Mouse (Mus musculus) kidney, embryonic 16.5 days (tissue): Measurements from ENCODE around the gene Taf1b. TPM values are rescaled to one million over a fixed set of nuclear protein-coding genes. Genes with fewer than 3 reads are reported as not detected.

ENCODE experiments used
- ATAC-seq: fragments of 200-750 bp; cut with Nextera tagmentation; 2 replicates; pipeline ENCODE4 v1.8.0; 2017; ENCODE audit warnings: moderate TSS enrichment; ENCODE audit not compliant: low FRiP score, low TSS enrichment
- H3K27ac ChIP-seq: fragments of 300-500 bp; sonication (generic); 2 replicates; pipeline ENCODE4 v1.5.1; 2014; ENCODE audit warnings: low read length
- H3K27me3 ChIP-seq: fragments of 300-500 bp; sonication (generic); 2 replicates; pipeline ENCODE4 v1.6.1; 2014; ENCODE audit warnings: low read length, control low read depth, mixed read lengths; ENCODE audit not compliant: insufficient read depth
- H3K36me3 ChIP-seq: fragments of 300-500 bp; sonication (generic); 2 replicates; pipeline ENCODE4 v1.6.1; 2014; ENCODE audit warnings: low read length, control low read depth, mixed read lengths; ENCODE audit not compliant: insufficient read depth
- H3K4me1 ChIP-seq: fragments of 300-500 bp; sonication (generic); 2 replicates; pipeline ENCODE4 v1.6.1; 2014; ENCODE audit warnings: low read length, control low read depth, mixed read lengths; ENCODE audit not compliant: insufficient read depth
- H3K4me2 ChIP-seq: fragments of 300-500 bp; sonication (generic); replicated peaks from 2 replicates; pipeline ENCODE4 v1.6.1; 2014; ENCODE audit warnings: low read depth, low read length
- H3K4me3 ChIP-seq: fragments of 300-500 bp; sonication (generic); 2 replicates; pipeline ENCODE4 v1.5.1; 2014; ENCODE audit warnings: mild to moderate bottlenecking, low read length
- H3K9ac ChIP-seq: fragments of 300-500 bp; sonication (generic); replicated peaks from 2 replicates; pipeline ENCODE4 v1.6.1; 2014; ENCODE audit warnings: low read length
- H3K9me3 ChIP-seq: fragments of 300-500 bp; sonication (generic); 2 replicates; pipeline ENCODE4 v1.6.1; 2016; ENCODE audit warnings: low read length, control low read depth
- WGBS: fragments of 180-500 bp; shearing (Covaris S2); extraction: QIAGEN DNeasy Blood & Tissue Kit; methylation state at CpG from one replicate; pipeline ENCODE4 v1.1.7; 2014; 5-methylcytosine and 5-hydroxymethylcytosine counted together
- polyA plus RNA-seq: library from polyadenylated mRNA; unstranded; fragments of >200 nt; fragmentation: Nextera tagmentation; extraction: Ambion mirVana; gene quantifications from 2 replicates; pipeline ENCODE4 v1.2.1, GENCODE M21; 2015

The Taf1b gene
- polyA plus RNA-seq, 1 experiment from 2014 or later, result 32.1 TPM

DNA sequence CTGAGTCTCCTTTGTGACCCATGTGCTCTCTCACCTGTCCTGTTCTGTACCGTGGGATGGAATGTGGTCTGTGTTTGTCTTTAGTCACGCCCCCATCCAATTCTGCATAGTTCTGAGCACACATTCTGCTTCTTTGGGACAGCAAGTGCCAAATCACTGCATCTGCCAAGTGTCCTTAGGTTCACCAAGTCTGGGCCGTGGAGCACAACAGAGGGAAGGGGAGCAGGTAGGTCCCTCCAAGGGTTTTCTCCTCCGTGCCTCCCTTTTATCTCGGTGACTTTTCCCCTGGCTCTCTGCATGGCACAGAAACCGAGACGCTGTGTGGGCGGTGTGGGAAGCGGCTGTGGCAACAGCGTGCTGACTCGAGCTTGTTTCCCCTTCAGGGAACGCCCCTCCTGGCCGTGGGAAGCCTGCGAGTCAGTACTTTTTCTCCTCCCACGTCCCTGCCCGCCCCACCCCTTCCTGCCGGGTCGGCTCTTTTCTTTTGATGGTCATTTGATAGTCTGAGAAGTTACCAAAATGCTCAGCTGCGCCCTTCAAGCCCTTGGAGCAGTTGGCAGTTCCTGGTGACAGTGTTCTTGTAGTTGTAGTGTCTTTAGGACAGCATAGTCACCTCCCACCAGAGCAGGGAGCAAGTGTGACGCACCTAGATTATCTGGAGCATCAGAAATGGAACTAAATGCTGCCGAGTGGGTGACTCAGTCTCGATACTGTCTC is 95.0 kb downstream of the Taf1b start:
- no peaks in the 10 kb centered on the region for H3K9me3 ChIP-seq
- H3K4me1 ChIP-seq, result peaks cover 28% of the 10 kb centered on the region
- peak overlapping the region; percentile 67; the same call in 1 of the 2 replicates for H3K27ac ChIP-seq
- no peaks in the 10 kb centered on the region for H3K36me3 ChIP-seq
- peak; percentile 74 for ATAC-seq
- peak overlapping the region; percentile 39 for H3K4me3 ChIP-seq
- peak overlapping the region; percentile 54 for H3K9ac ChIP-seq
- peak overlapping the region; percentile 55 for H3K4me2 ChIP-seq
- WGBS, result 4% methylated on average over 22 of the region's 22 CpGs
- no peaks in the 10 kb centered on the region for H3K27me3 ChIP-seq

GRCm38 (mm10) chr12:24597376-24597775 is 99.2 kb downstream of the Taf1b start:
- Histone ChIP-seq H3K36me3 (no peaks in the 10 kb centered on the region), H3K9ac (no peak overlapping the region), H3K4me2 (no peak overlapping the region), H3K4me1 (peaks cover 13% of the 10 kb centered on the region), H3K27me3 (no peaks in the 10 kb centered on the region), H3K27ac (no peak overlapping the region), H3K4me3 (no peak overlapping the region), H3K9me3 (no peaks in the 10 kb centered on the region)
- no peak for ATAC-seq
- WGBS, result 71% methylated on average over 6 of the region's 6 CpGs

DNA sequence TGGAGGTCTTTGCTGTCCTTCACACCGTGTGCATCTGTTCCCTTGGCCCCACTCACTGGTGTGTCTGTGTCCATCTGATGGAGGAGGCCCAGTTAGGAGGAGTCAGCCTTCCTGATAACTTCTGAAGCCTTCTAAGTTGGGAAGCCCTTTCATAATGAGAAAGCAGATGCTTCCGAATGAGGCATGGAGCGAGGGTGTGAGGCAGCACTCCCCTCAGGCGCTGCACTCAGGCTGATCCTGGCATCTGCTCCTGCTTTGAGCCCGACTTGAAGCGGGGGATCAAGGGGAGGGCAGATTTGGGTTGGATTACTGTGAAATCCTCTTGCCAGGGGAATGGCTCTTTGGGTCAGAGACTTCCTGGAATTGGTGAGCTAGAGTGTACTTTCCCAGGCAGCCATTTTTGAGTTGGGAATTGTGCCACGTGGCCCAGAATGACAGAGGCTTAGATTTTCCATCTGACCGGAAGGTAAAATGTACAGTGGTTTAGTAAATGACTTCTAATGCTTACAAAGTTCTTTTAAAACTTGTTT is 101.3 kb downstream of the Taf1b start:
- Histone ChIP-seq H3K9me3 (no peaks in the 10 kb centered on the region), H3K4me1 (no peaks in the 10 kb centered on the region), H3K4me3 (no peak overlapping the region), H3K36me3 (no peaks in the 10 kb centered on the region), H3K27me3 (no peaks in the 10 kb centered on the region), H3K27ac (no peak overlapping the region), H3K9ac (no peak overlapping the region), H3K4me2 (no peak overlapping the region)
- WGBS, result 58% methylated on average over 8 of the region's 8 CpGs
- ATAC-seq, result no peak

DNA sequence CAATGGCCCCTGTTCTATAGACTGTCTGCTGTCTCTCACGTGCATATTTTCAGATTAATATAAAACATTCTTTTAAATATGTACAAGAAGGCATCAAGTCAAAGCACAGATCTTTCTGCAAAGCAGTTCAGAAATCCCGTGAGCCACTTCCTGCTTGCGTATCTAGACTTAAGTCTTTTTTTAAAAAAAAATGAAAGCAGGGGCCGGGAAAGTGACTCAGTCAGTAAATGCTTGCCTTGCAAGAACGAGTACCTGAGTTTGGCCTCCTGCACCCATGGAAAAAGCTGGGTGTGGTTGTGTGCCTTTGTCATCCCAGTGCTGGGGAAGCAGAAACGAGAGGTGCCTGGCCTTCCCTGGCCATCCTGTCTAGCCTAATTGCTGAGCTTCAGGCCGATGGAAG is 101.9 kb downstream of the Taf1b start:
- no peaks in the 10 kb centered on the region for H3K27me3 ChIP-seq
- H3K36me3 ChIP-seq, result no peaks in the 10 kb centered on the region
- no peak overlapping the region for H3K4me2 ChIP-seq
- ATAC-seq, result no peak
- no peak overlapping the region for H3K4me3 ChIP-seq
- no peaks in the 10 kb centered on the region for H3K9me3 ChIP-seq
- 88% methylated on average over 7 of the region's 7 CpGs for WGBS
- no peaks in the 10 kb centered on the region for H3K4me1 ChIP-seq
- H3K27ac ChIP-seq, result no peak overlapping the region
- H3K9ac ChIP-seq, result no peak overlapping the region

DNA sequence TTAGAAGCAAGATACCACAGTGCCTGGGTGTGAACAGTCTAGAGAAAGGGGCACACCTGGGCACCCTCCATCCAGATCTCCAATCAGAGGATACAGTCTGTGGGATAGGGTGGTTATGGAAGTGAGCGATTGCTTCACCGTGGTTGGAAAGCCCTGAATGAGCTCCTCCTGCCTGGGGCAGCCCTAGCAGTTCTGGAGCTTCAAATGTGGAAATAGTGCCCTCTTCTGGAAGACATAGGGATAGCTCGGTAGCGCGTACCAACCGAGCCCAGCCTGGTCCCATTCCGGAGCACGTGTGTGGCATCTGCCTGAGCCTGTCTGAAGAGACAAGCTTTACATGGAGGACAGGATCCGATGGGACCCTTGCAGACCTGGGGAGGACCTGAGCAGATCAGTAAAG is 102.6 kb downstream of the Taf1b start:
- Histone ChIP-seq H3K4me3 (no peak overlapping the region), H3K4me1 (no peaks in the 10 kb centered on the region), H3K27ac (no peak overlapping the region), H3K27me3 (no peaks in the 10 kb centered on the region), H3K4me2 (no peak overlapping the region), H3K36me3 (no peaks in the 10 kb centered on the region), H3K9me3 (no peaks in the 10 kb centered on the region), H3K9ac (no peak overlapping the region)
- ATAC-seq, result peak; percentile 79
- WGBS, result 5% methylated on average over 9 of the region's 9 CpGs

- Histone ChIP-seq H3K4me1 (no peaks in the 10 kb centered on the region), H3K36me3 (no peaks in the 10 kb centered on the region), H3K4me2 (no peak overlapping the region), H3K27ac (no peak overlapping the region), H3K9ac (no peak overlapping the region), H3K27me3 (no peaks in the 10 kb centered on the region), H3K4me3 (no peak overlapping the region), H3K9me3 (no peaks in the 10 kb centered on the region)
- peak; percentile 41; the same call in 1 of the 2 replicates for ATAC-seq
- WGBS, result 32% methylated on average over 2 of the region's 2 CpGs
Observed at GRCm38 (mm10) chr12:24603266-24603665, 105.1 kb downstream of the Taf1b start.

DNA sequence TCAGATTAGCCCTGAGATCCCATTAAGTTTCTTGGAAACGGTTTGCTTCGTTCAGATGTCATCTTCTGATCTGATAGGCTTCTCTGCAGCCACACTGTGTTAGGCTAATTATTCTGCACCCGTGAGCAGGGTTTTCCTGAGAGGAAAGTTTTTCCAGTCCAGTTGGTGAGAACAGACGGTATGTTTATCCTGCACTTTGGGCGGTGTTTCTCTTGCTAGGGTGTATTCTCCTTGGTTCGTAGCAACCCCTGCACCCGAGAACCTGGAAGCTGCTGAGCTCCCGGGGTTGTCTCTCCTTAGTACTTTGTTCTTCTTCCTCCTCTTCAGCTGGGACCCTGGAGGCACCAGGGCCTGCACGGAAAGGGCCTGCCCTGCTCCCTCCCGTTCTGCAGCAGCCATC is 108.0 kb downstream of the Taf1b start:
- H3K9ac ChIP-seq, result no peak overlapping the region
- no peaks in the 10 kb centered on the region for H3K27me3 ChIP-seq
- WGBS, result 60% methylated on average over 10 of the region's 10 CpGs
- no peaks in the 10 kb centered on the region for H3K9me3 ChIP-seq
- ATAC-seq, result no peak
- no peak overlapping the region for H3K4me3 ChIP-seq
- no peaks in the 10 kb centered on the region for H3K4me1 ChIP-seq
- no peaks in the 10 kb centered on the region for H3K36me3 ChIP-seq
- no peak overlapping the region for H3K27ac ChIP-seq
- H3K4me2 ChIP-seq, result no peak overlapping the region

Other genes with a start within 250 kb of the Taf1b start
- gene Grhl1, start 73.9 kb downstream of the Taf1b start, polyA plus RNA-seq, result 2.8 TPM in 2 replicates
- gene Klf11, start 152.9 kb downstream of the Taf1b start, polyA plus RNA-seq, result 15.6 and 17.0 TPM in 2 replicates
- gene Cys1, start 183.5 kb downstream of the Taf1b start, polyA plus RNA-seq, result 11.1 and 13.2 TPM in 2 replicates
- gene Rrm2, start 209.9 kb downstream of the Taf1b start, polyA plus RNA-seq, result 215 and 225 TPM in 2 replicates